Mouse (Mus musculus): ENCODE data around the gene Lin9. TPM values are rescaled to one million over a fixed set of nuclear protein-coding genes. Genes with fewer than 3 reads are reported as not detected.
"Not testable (repeated sequence)": the region's sequence is repeated elsewhere in the genome, so short reads cannot be mapped to it uniquely, and the experiment has no call there.

The Lin9 gene
- polyA plus RNA-seq, 1 experiment from 2014 or later = 9.5 TPM

DNA sequence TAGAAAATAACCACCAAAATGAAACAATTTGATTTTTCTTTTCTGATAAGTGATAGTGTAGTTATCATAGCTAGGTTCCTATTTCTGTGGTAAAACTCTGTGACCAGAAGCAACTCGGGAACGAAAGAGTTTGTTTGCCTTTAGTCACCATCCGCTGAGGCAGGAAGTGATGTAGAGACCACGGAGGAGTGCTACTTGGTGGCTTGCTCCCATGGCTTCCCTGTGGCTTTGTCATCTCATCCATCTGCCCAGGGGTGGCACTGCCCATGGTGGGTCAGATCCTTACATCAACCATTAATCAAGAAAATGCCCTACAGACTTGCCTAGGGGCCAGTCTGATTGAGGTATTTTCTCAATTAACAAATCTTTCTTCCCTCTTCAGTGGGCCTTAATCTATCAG lies 18.6 kb upstream of the Lin9 start:
- no peaks in the 10 kb centered on the region for H3K36me3 ChIP-seq (ENCODE audit: control insufficient read depth, insufficient read depth, low read length)
- no peak for ATAC-seq
- H3K4me2 ChIP-seq (ENCODE audit: low read length) = no peak overlapping the region
- peaks cover 3% of the 10 kb centered on the region; the same call in 1 of the 2 replicates for H3K9me3 ChIP-seq (replicated peaks; ENCODE audit: control insufficient read depth, low read length, poor library complexity, severe bottlenecking)
- H3K27me3 ChIP-seq (ENCODE audit: control insufficient read depth, insufficient read depth, low read depth, low read length) = no peaks in the 10 kb centered on the region
- WGBS = 92% methylated on average over 4 of the region's 4 CpGs
- H3K4me3 ChIP-seq (ENCODE audit: low read depth, low read length) = no peak overlapping the region
- H3K9ac ChIP-seq (ENCODE audit: low read depth, low read length) = no peak overlapping the region
- no peaks in the 10 kb centered on the region for H3K4me1 ChIP-seq (ENCODE audit: control insufficient read depth, insufficient read depth, low read length)
- no peak overlapping the region for H3K27ac ChIP-seq (ENCODE audit: low read length)

DNA sequence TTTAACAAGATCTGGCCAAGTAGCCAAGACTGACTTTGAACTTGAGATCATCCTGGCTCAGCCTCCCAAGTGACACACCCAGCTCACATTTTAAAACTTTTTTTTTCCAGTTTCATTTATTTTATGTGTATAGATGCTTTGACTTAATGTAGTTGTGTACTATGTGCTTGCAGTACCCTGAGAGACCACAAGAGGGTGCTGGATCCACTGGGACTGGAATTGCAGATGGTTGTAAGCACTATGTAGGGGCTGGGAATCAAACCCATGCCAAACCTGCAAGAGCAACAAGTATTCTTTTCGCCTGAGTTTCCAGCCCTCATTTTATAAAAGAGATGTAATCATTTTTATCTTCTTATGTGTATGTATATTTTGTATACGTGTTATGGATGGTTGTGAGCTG lies 17.0 kb upstream of the Lin9 start:
- Histone ChIP-seq H3K9ac (ENCODE audit: low read depth, low read length) (no peak overlapping the region), H3K36me3 (ENCODE audit: control insufficient read depth, insufficient read depth, low read length) (no peaks in the 10 kb centered on the region), H3K4me2 (ENCODE audit: low read length) (no peak overlapping the region), H3K4me3 (ENCODE audit: low read depth, low read length) (no peak overlapping the region), H3K27ac (ENCODE audit: low read length) (no peak overlapping the region), H3K27me3 (ENCODE audit: control insufficient read depth, insufficient read depth, low read depth, low read length) (no peaks in the 10 kb centered on the region), H3K9me3 (replicated peaks; ENCODE audit: control insufficient read depth, low read length, poor library complexity, severe bottlenecking) (peaks cover 3% of the 10 kb centered on the region; the same call in 1 of the 2 replicates), H3K4me1 (ENCODE audit: control insufficient read depth, insufficient read depth, low read length) (no peaks in the 10 kb centered on the region)
- 97% methylated on average over 2 of the region's 2 CpGs for WGBS
- no peak for ATAC-seq

DNA sequence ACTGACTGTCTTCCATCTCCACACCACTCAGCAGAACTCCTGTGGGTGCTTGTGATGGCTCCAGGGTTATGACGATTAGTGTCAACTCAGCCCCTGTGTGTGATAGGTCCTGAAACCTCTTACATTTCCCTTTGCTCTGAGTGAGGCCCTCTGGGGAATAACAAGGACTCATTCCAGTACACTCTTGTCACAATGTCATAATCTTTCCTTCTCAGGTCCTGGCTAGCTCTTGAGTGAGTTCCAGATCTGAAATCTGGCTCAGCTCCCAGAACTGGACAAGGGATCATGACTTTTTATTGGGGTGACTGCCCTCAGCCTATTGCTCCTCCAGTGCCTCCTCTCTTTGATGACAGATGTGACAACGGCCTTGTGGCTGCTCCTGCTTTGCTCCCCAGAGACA lies 14.8 kb upstream of the Lin9 start:
- no peak overlapping the region for H3K27ac ChIP-seq (ENCODE audit: low read length)
- no peaks in the 10 kb centered on the region for H3K4me1 ChIP-seq (ENCODE audit: control insufficient read depth, insufficient read depth, low read length)
- H3K9ac ChIP-seq (ENCODE audit: low read depth, low read length) = no peak overlapping the region
- 80% methylated on average over 2 of the region's 2 CpGs for WGBS
- H3K27me3 ChIP-seq (ENCODE audit: control insufficient read depth, insufficient read depth, low read depth, low read length) = no peaks in the 10 kb centered on the region
- H3K4me2 ChIP-seq (ENCODE audit: low read length) = no peak overlapping the region
- no peak overlapping the region for H3K4me3 ChIP-seq (ENCODE audit: low read depth, low read length)
- ATAC-seq = no peak
- H3K36me3 ChIP-seq (ENCODE audit: control insufficient read depth, insufficient read depth, low read length) = no peaks in the 10 kb centered on the region
- H3K9me3 ChIP-seq (replicated peaks; ENCODE audit: control insufficient read depth, low read length, poor library complexity, severe bottlenecking) = peaks cover 3% of the 10 kb centered on the region; the same call in 1 of the 2 replicates

GRCm38 (mm10) chr1:180637796-180638195 lies 3.2 kb upstream of the Lin9 start:
- H3K9ac ChIP-seq (ENCODE audit: low read depth, low read length); H3K36me3 ChIP-seq (ENCODE audit: control insufficient read depth, insufficient read depth, low read length); H3K9me3 ChIP-seq (replicated peaks; ENCODE audit: control insufficient read depth, low read length, poor library complexity, severe bottlenecking); ATAC-seq; H3K27ac ChIP-seq (ENCODE audit: low read length); H3K27me3 ChIP-seq (ENCODE audit: control insufficient read depth, insufficient read depth, low read depth, low read length); H3K4me3 ChIP-seq (ENCODE audit: low read depth, low read length); H3K4me2 ChIP-seq (ENCODE audit: low read length): not testable (repeated sequence)
- 81% methylated on average over 2 of the region's 2 CpGs for WGBS
- peaks cover 17% of the 10 kb centered on the region for H3K4me1 ChIP-seq (ENCODE audit: control insufficient read depth, insufficient read depth, low read length)

GRCm38 (mm10) chr1:180639416-180640401 lies 1.2 kb upstream of the Lin9 start:
- H3K9me3 ChIP-seq (replicated peaks; ENCODE audit: control insufficient read depth, low read length, poor library complexity, severe bottlenecking) = no peaks in the 10 kb centered on the region
- ATAC-seq = no peak
- 45% methylated on average over 10 of the region's 10 CpGs for WGBS
- peak overlapping the region; percentile 92 for H3K4me2 ChIP-seq (ENCODE audit: low read length)
- peaks cover 20% of the 10 kb centered on the region for H3K4me1 ChIP-seq (ENCODE audit: control insufficient read depth, insufficient read depth, low read length)
- H3K4me3 ChIP-seq (ENCODE audit: low read depth, low read length) = peak overlapping the region; percentile 78
- H3K9ac ChIP-seq (ENCODE audit: low read depth, low read length) = peak overlapping the region; percentile 82
- no peaks in the 10 kb centered on the region for H3K27me3 ChIP-seq (ENCODE audit: control insufficient read depth, insufficient read depth, low read depth, low read length)
- no peak overlapping the region for H3K27ac ChIP-seq (ENCODE audit: low read length)
- no peaks in the 10 kb centered on the region for H3K36me3 ChIP-seq (ENCODE audit: control insufficient read depth, insufficient read depth, low read length)

DNA sequence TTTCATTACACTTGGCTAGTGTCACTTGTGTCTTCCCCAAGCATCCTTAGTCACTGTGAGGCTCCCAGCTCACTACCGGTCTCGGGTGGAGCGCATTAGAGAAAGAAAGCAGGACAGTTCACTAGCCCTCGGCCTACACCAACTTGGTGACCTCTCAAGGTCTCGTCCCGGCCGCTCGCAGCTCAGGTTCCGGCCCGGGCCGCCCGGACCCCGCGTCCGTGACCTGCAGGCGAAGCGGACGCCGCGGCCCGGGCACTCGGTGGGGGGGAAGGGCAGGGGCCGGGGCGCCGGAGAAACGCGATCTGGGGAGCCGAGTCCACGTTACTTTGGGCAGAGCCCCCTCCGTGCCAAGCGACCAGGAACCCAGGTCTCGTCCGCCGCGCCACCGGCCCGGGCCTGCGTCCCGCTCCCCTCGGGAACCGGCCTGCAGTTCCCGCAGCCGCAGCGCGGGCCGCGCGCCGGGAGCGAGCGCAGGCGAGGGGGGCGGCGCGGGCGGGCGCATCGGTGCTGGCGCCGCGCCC lies 285 bp upstream of the Lin9 start:
- H3K27me3 ChIP-seq (ENCODE audit: control insufficient read depth, insufficient read depth, low read depth, low read length) = no peaks in the 10 kb centered on the region
- H3K4me1 ChIP-seq (ENCODE audit: control insufficient read depth, insufficient read depth, low read length) = peaks cover 20% of the 10 kb centered on the region
- no peaks in the 10 kb centered on the region for H3K9me3 ChIP-seq (replicated peaks; ENCODE audit: control insufficient read depth, low read length, poor library complexity, severe bottlenecking)
- ATAC-seq = peak; percentile 80
- H3K4me2 ChIP-seq (ENCODE audit: low read length) = peak overlapping the region; percentile 92
- H3K9ac ChIP-seq (ENCODE audit: low read depth, low read length) = peak overlapping the region; percentile 82
- peak overlapping the region; percentile 78 for H3K4me3 ChIP-seq (ENCODE audit: low read depth, low read length)
- no peaks in the 10 kb centered on the region for H3K36me3 ChIP-seq (ENCODE audit: control insufficient read depth, insufficient read depth, low read length)
- WGBS = 0% methylated on average over 41 of the region's 61 CpGs
- H3K27ac ChIP-seq (ENCODE audit: low read length) = peak overlapping the region; percentile 82

GRCm38 (mm10) chr1:180641518-180642227 lies 723 bp downstream of the Lin9 start:
- Histone ChIP-seq H3K4me3 (ENCODE audit: low read depth, low read length) (peak overlapping the region; percentile 78), H3K27me3 (ENCODE audit: control insufficient read depth, insufficient read depth, low read depth, low read length) (no peaks in the 10 kb centered on the region), H3K4me2 (ENCODE audit: low read length) (peak overlapping the region; percentile 79), H3K36me3 (ENCODE audit: control insufficient read depth, insufficient read depth, low read length) (no peaks in the 10 kb centered on the region), H3K9me3 (replicated peaks; ENCODE audit: control insufficient read depth, low read length, poor library complexity, severe bottlenecking) (no peaks in the 10 kb centered on the region), H3K27ac (ENCODE audit: low read length) (peak overlapping the region; percentile 82), H3K9ac (ENCODE audit: low read depth, low read length) (peak overlapping the region; percentile 82), H3K4me1 (ENCODE audit: control insufficient read depth, insufficient read depth, low read length) (peaks cover 20% of the 10 kb centered on the region)
- ATAC-seq = peak; percentile 77
- WGBS = 4% methylated on average over 41 of the region's 50 CpGs

DNA sequence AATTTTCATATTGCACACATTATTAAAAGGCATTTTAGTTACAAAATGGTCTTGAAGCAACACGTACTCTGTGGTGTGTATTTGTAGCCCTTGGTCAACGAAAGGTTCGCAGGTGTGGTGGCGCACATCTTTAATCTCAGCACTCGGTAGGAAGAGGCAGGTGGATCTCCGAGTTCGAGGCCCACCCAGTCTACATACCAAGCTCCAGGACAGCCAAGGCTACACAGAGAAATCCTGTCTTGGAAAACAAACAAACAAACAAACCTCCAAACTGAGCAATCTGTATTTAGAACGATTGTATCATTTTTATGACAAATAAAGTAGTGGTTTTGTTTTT lies 1.2 kb downstream of the Lin9 start:
- Histone ChIP-seq H3K36me3 (ENCODE audit: control insufficient read depth, insufficient read depth, low read length) (no peaks in the 10 kb centered on the region), H3K9me3 (replicated peaks; ENCODE audit: control insufficient read depth, low read length, poor library complexity, severe bottlenecking) (no peaks in the 10 kb centered on the region), H3K27ac (ENCODE audit: low read length) (no peak overlapping the region), H3K4me3 (ENCODE audit: low read depth, low read length) (peak overlapping the region; percentile 78), H3K4me1 (ENCODE audit: control insufficient read depth, insufficient read depth, low read length) (peaks cover 20% of the 10 kb centered on the region), H3K4me2 (ENCODE audit: low read length) (peak overlapping the region; percentile 79), H3K9ac (ENCODE audit: low read depth, low read length) (peak overlapping the region; percentile 82), H3K27me3 (ENCODE audit: control insufficient read depth, insufficient read depth, low read depth, low read length) (no peaks in the 10 kb centered on the region)
- ATAC-seq = no peak
- WGBS = 84% methylated on average over 8 of the region's 8 CpGs

DNA sequence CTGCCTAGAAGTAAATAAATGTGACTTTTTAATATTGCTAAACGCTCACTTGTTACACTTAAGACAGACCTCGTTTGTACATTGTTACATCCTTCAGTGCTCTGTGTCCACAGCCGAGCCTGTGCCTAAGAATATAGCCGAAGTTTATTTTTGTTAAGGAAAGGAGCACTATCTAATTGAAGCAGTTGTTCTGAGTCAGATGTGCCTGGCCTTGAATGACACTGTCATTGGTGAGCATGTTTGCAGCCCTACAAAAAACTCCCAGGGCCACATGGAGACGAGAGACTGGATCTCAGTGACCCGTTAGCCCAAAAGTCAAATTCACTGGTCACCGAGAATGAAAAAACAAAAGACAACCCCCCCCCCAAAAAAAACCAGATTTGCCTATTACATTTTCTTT lies 50.3 kb downstream of the Lin9 start:
- peaks cover 14% of the 10 kb centered on the region for H3K27me3 ChIP-seq (ENCODE audit: control insufficient read depth, insufficient read depth, low read depth, low read length)
- no peak overlapping the region for H3K9ac ChIP-seq (ENCODE audit: low read depth, low read length)
- no peak overlapping the region for H3K27ac ChIP-seq (ENCODE audit: low read length)
- no peaks in the 10 kb centered on the region for H3K9me3 ChIP-seq (replicated peaks; ENCODE audit: control insufficient read depth, low read length, poor library complexity, severe bottlenecking)
- WGBS = 87% methylated on average over 7 of the region's 7 CpGs
- no peak overlapping the region for H3K4me2 ChIP-seq (ENCODE audit: low read length)
- ATAC-seq = no peak
- H3K4me1 ChIP-seq (ENCODE audit: control insufficient read depth, insufficient read depth, low read length) = no peaks in the 10 kb centered on the region
- H3K36me3 ChIP-seq (ENCODE audit: control insufficient read depth, insufficient read depth, low read length) = peaks cover 15% of the 10 kb centered on the region
- no peak overlapping the region for H3K4me3 ChIP-seq (ENCODE audit: low read depth, low read length)
